Mouse (Mus musculus) embryonic fibroblast, embryonic 13.5 days (primary cell): ENCODE data around the gene Klhl24.

Experiments
- CTCF ChIP-seq: IDR thresholded peaks from 2 replicates; pipeline ENCODE4 v1.5.1; 2011; ENCODE audit warnings: mild to moderate bottlenecking, control low read depth, low read length, moderate library complexity, borderline replicate concordance; ENCODE audit not compliant: insufficient read depth
- POLR2A ChIP-seq: IDR thresholded peaks from 2 replicates; pipeline ENCODE4 v1.6.1; 2011; ENCODE audit warnings: low read depth, mild to moderate bottlenecking, control low read depth, low read length, moderate library complexity

- TF ChIP-seq POLR2A = no peak
- TF ChIP-seq CTCF = no peak
Measured at GRCm38 (mm10) chr16:20116069-20116468, 18.7 kb downstream of the Klhl24 start.
